Mouse (Mus musculus): ENCODE data around the gene Lgals3. TPM values are rescaled to one million over a fixed set of nuclear protein-coding genes. Genes with fewer than 3 reads are reported as not detected.

The Lgals3 gene
- polyA plus RNA-seq, 1 experiment: 97.5 TPM

DNA sequence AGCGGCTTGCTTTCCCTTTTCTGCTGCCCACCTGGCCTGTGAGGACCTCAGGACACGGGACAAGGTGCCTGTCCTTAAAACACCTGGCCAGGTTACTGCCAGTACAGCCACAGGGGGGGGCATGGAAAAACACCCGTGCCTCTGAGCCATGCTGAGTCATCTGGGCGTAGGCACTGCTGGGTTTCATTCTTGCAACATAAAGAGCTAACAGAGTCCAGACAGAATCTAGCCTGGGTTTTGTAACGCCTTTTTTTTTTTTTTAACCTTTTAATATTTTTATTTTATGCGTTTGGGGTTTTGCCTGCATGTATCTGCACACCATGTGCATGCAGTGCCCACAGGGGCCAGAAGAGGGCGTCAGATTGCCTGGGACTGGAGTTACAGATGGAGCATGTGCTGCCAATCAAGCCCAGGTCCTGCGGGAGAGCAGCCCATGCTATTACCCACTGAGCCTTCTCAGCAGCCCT lies 13.4 kb upstream of the Lgals3 start:
- Histone ChIP-seq H3K36me3 (ENCODE audit: control insufficient read depth, insufficient read depth, low read length) (no peaks in the 10 kb centered on the region), H3K27me3 (ENCODE audit: control insufficient read depth, insufficient read depth, low read length) (no peaks in the 10 kb centered on the region), H3K4me3 (ENCODE audit: extremely low read depth, insufficient read depth, insufficient read length) (no peak overlapping the region), H3K27ac (ENCODE audit: insufficient read depth, low read length) (no peak overlapping the region), H3K4me1 (ENCODE audit: control insufficient read depth, insufficient read depth, insufficient read length) (no peaks in the 10 kb centered on the region)
- TF ChIP-seq POLR2A (IDR thresholded peaks at IDR 0.05; ENCODE audit: low read depth, low read length): no peak
- TF ChIP-seq CTCF (IDR thresholded peaks at IDR 0.05; ENCODE audit: extremely low read depth, insufficient read depth, insufficient read length, insufficient replicate concordance): no peak
- no peak for DNase-seq (ENCODE audit: low read depth in 1 of 2, low spot score in 2 of 2)
- WGBS: 59% methylated on average over 8 of the region's 8 CpGs

- no peak for DNase-seq (ENCODE audit: low read depth in 1 of 2, low spot score in 2 of 2)
- H3K36me3 ChIP-seq (ENCODE audit: control insufficient read depth, insufficient read depth, low read length): no peaks in the 10 kb centered on the region
- no peaks in the 10 kb centered on the region; the same call in 1 of the 2 replicates for H3K4me1 ChIP-seq (ENCODE audit: control insufficient read depth, insufficient read depth, insufficient read length)
- no peaks in the 10 kb centered on the region for H3K27me3 ChIP-seq (ENCODE audit: control insufficient read depth, insufficient read depth, low read length)
- TF ChIP-seq POLR2A (IDR thresholded peaks at IDR 0.05; ENCODE audit: low read depth, low read length) (no peak), CTCF (IDR thresholded peaks at IDR 0.05; ENCODE audit: extremely low read depth, insufficient read depth, insufficient read length, insufficient replicate concordance) (no peak)
- H3K27ac ChIP-seq (ENCODE audit: insufficient read depth, low read length): no peak overlapping the region
- no peak overlapping the region for H3K4me3 ChIP-seq (ENCODE audit: extremely low read depth, insufficient read depth, insufficient read length)
- 85% methylated on average over 5 of the region's 5 CpGs for WGBS
Observed at GRCm38 (mm10) chr14:47354948-47355347, 12.6 kb upstream of the Lgals3 start.

- no peak for DNase-seq (ENCODE audit: low read depth in 1 of 2, low spot score in 2 of 2)
- no peak overlapping the region for H3K27ac ChIP-seq (ENCODE audit: insufficient read depth, low read length)
- 90% methylated on average over 3 of the region's 3 CpGs for WGBS
Observed at GRCm38 (mm10) chr14:47356622-47357021, 10.9 kb upstream of the Lgals3 start.

GRCm38 (mm10) chr14:47359610-47360009 lies 7.9 kb upstream of the Lgals3 start:
- DNase-seq (ENCODE audit: low read depth in 1 of 2, low spot score in 2 of 2): no peak
- Histone ChIP-seq H3K36me3 (ENCODE audit: control insufficient read depth, insufficient read depth, low read length) (no peaks in the 10 kb centered on the region), H3K4me3 (ENCODE audit: extremely low read depth, insufficient read depth, insufficient read length) (no peak overlapping the region), H3K27ac (ENCODE audit: insufficient read depth, low read length) (peak overlapping the region; percentile 63; the same call in 1 of the 2 replicates), H3K27me3 (ENCODE audit: control insufficient read depth, insufficient read depth, low read length) (no peaks in the 10 kb centered on the region), H3K4me1 (ENCODE audit: control insufficient read depth, insufficient read depth, insufficient read length) (peaks cover 7% of the 10 kb centered on the region; the same call in 1 of the 2 replicates)
- TF ChIP-seq CTCF (IDR thresholded peaks at IDR 0.05; ENCODE audit: extremely low read depth, insufficient read depth, insufficient read length, insufficient replicate concordance) (no peak), POLR2A (IDR thresholded peaks at IDR 0.05; ENCODE audit: low read depth, low read length) (no peak)
- WGBS: 34% methylated on average over 3 of the region's 3 CpGs

More at GRCm38 (mm10) chr14:47356622-47357021, 10.9 kb upstream of the Lgals3 start:
- Histone ChIP-seq H3K36me3 (ENCODE audit: control insufficient read depth, insufficient read depth, low read length) (no peaks in the 10 kb centered on the region), H3K4me1 (ENCODE audit: control insufficient read depth, insufficient read depth, insufficient read length) (peaks cover 5% of the 10 kb centered on the region; the same call in 1 of the 2 replicates), H3K27me3 (ENCODE audit: control insufficient read depth, insufficient read depth, low read length) (no peaks in the 10 kb centered on the region), H3K4me3 (ENCODE audit: extremely low read depth, insufficient read depth, insufficient read length) (no peak overlapping the region)
- TF ChIP-seq POLR2A (IDR thresholded peaks at IDR 0.05; ENCODE audit: low read depth, low read length) (no peak), CTCF (IDR thresholded peaks at IDR 0.05; ENCODE audit: extremely low read depth, insufficient read depth, insufficient read length, insufficient replicate concordance) (no peak)

GRCm38 (mm10) chr14:47361418-47361817 lies 6.1 kb upstream of the Lgals3 start:
- Histone ChIP-seq H3K27ac (ENCODE audit: insufficient read depth, low read length) (peak overlapping the region; percentile 72), H3K4me1 (ENCODE audit: control insufficient read depth, insufficient read depth, insufficient read length) (peaks cover 7% of the 10 kb centered on the region; the same call in 1 of the 2 replicates)

DNA sequence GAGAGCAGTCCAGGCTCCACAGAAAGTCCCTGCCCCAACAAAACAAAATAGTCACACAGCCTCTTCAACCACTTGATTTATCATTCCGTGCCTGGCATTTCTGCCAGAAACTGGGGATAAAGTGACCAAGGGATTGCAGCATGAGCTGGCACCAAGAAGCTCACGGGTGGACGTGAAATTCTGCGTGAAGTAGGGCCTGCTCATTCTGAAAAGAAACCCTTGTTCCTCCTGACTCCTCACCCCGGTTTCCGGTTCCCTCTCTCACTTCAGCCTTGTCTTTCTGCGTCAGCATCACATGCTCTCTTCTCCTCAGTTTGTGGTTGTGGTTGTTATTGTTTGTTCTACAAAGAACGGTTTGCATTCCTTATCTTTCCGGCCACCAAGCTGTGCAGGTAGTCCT lies 5.7 kb upstream of the Lgals3 start:
- H3K27ac ChIP-seq (ENCODE audit: insufficient read depth, low read length): peak overlapping the region; percentile 72

More at GRCm38 (mm10) chr14:47361418-47361817, 6.1 kb upstream of the Lgals3 start:
- TF ChIP-seq POLR2A (IDR thresholded peaks at IDR 0.05; ENCODE audit: low read depth, low read length) (no peak), CTCF (IDR thresholded peaks at IDR 0.05; ENCODE audit: extremely low read depth, insufficient read depth, insufficient read length, insufficient replicate concordance) (no peak)
- Histone ChIP-seq H3K36me3 (ENCODE audit: control insufficient read depth, insufficient read depth, low read length) (no peaks in the 10 kb centered on the region), H3K27me3 (ENCODE audit: control insufficient read depth, insufficient read depth, low read length) (no peaks in the 10 kb centered on the region), H3K4me3 (ENCODE audit: extremely low read depth, insufficient read depth, insufficient read length) (no peak overlapping the region)
- DNase-seq (ENCODE audit: low read depth in 1 of 2, low spot score in 2 of 2): no peak
- 69% methylated on average over 2 of the region's 2 CpGs for WGBS

DNA sequence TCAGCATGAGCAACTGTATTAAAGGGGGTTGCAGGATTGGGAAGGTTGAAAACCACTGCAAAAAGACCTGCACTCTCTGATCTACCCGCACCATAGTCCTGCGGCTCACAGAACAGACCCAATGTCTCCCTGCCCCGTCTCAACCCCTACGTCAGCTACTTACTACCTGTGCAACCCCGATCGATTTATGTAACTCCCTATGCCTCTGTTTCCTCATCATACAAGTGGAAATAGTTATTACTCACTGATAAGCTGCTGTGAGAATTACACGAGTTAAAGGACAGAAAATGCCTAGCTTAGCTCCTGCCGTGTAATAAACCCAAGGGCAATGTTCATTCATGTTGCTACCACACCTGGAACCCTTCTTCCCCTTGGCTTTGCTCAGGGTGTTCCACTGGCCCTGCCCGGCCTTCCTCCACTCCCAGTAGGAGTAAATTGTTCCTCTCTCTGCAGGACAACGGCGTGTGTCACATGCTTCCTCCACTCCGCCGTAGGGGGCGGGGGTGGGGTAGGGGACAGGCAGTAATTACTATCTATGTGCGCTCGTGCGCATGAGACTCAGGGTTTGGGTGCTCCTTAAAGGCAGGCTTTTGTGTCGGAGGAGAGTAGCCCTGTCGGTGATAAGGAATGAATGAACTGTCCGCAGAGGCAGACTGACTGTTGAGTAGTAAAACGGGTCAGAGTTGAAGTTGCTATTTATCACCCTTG lies 2.7 kb upstream of the Lgals3 start:
- WGBS: 28% methylated on average over 21 of the region's 21 CpGs
- H3K27me3 ChIP-seq (ENCODE audit: control insufficient read depth, insufficient read depth, low read length): no peaks in the 10 kb centered on the region
- H3K27ac ChIP-seq (ENCODE audit: insufficient read depth, low read length): no peak overlapping the region
- H3K36me3 ChIP-seq (ENCODE audit: control insufficient read depth, insufficient read depth, low read length): no peaks in the 10 kb centered on the region
- DNase-seq (ENCODE audit: low read depth in 1 of 2, low spot score in 2 of 2): peak in 1 of 2 experiments; percentile 13
- no peak overlapping the region for H3K4me3 ChIP-seq (ENCODE audit: extremely low read depth, insufficient read depth, insufficient read length)
- peaks cover 7% of the 10 kb centered on the region; the same call in 1 of the 2 replicates for H3K4me1 ChIP-seq (ENCODE audit: control insufficient read depth, insufficient read depth, insufficient read length)
- no peak for TF ChIP-seq CTCF (IDR thresholded peaks at IDR 0.05; ENCODE audit: extremely low read depth, insufficient read depth, insufficient read length, insufficient replicate concordance)
- TF ChIP-seq POLR2A (IDR thresholded peaks at IDR 0.05; ENCODE audit: low read depth, low read length): no peak

More for the DNA sequence above, 5.7 kb upstream of the Lgals3 start:
- Histone ChIP-seq H3K27me3 (ENCODE audit: control insufficient read depth, insufficient read depth, low read length) (no peaks in the 10 kb centered on the region), H3K4me3 (ENCODE audit: extremely low read depth, insufficient read depth, insufficient read length) (no peak overlapping the region), H3K36me3 (ENCODE audit: control insufficient read depth, insufficient read depth, low read length) (no peaks in the 10 kb centered on the region), H3K4me1 (ENCODE audit: control insufficient read depth, insufficient read depth, insufficient read length) (peaks cover 7% of the 10 kb centered on the region; the same call in 1 of the 2 replicates)
- no peak for TF ChIP-seq POLR2A (IDR thresholded peaks at IDR 0.05; ENCODE audit: low read depth, low read length)
- no peak for TF ChIP-seq CTCF (IDR thresholded peaks at IDR 0.05; ENCODE audit: extremely low read depth, insufficient read depth, insufficient read length, insufficient replicate concordance)
- peak in 1 of 2 experiments; percentile 8 for DNase-seq (ENCODE audit: low read depth in 1 of 2, low spot score in 2 of 2)
- WGBS: 76% methylated on average over 9 of the region's 9 CpGs
